Mouse (Mus musculus) liver, embryonic 12.5 days (tissue): ENCODE data around the gene Coa5. TPM values are rescaled to one million over a fixed set of nuclear protein-coding genes. Genes with fewer than 3 reads are reported as not detected.

Experiments used
- ATAC-seq: fragments of 200-750 bp; cut with Nextera tagmentation; 2 replicates; pipeline ENCODE4 v1.8.0; 2017; ENCODE audit warnings: moderate number of reproducible peaks, mild to moderate bottlenecking, moderate library complexity
- H3K27ac ChIP-seq: fragments of 300-500 bp; sonication (generic); 2 replicates; pipeline ENCODE4 v1.5.1; 2016; ENCODE audit warnings: mild to moderate bottlenecking
- H3K27me3 ChIP-seq: fragments of 300-500 bp; sonication (generic); replicated peaks from 2 replicates; pipeline ENCODE4 v1.6.1; 2016; ENCODE audit warnings: mild to moderate bottlenecking, moderate library complexity
- H3K36me3 ChIP-seq: fragments of 300-500 bp; sonication (generic); 2 replicates; pipeline ENCODE4 v1.6.1; 2016; ENCODE audit warnings: mild to moderate bottlenecking, moderate library complexity
- H3K4me1 ChIP-seq: fragments of 300-500 bp; sonication (generic); 2 replicates; pipeline ENCODE4 v1.6.1; 2016
- H3K4me2 ChIP-seq: fragments of 300-500 bp; sonication (generic); 2 replicates; pipeline ENCODE4 v1.6.1; 2016; ENCODE audit warnings: mild to moderate bottlenecking, moderate library complexity
- H3K4me3 ChIP-seq: fragments of 300-500 bp; sonication (generic); 2 replicates; pipeline ENCODE4 v1.5.1; 2016; ENCODE audit warnings: mild to moderate bottlenecking, moderate library complexity
- H3K9ac ChIP-seq: fragments of 300-500 bp; sonication (generic); 2 replicates; pipeline ENCODE4 v1.6.1; 2016; ENCODE audit warnings: mild to moderate bottlenecking, moderate library complexity
- H3K9me3 ChIP-seq: fragments of 300-500 bp; sonication (generic); replicated peaks from 2 replicates; pipeline ENCODE4 v1.6.1; 2016; ENCODE audit warnings: mild to moderate bottlenecking, moderate library complexity
- WGBS: fragments of 180-500 bp; shearing (Covaris S2); methylation state at CpG from one replicate; pipeline ENCODE4 v1.1.7; 2016; ENCODE audit not compliant: insufficient replicate concordance; 5-methylcytosine and 5-hydroxymethylcytosine counted together
- polyA plus RNA-seq: library from polyadenylated mRNA; unstranded; fragments of >200 nt; fragmentation: Nextera tagmentation; extraction: Ambion mirVana; gene quantifications from 2 replicates; pipeline ENCODE4 v1.2.1, GENCODE M21; 2016

The Coa5 gene
- polyA plus RNA-seq, 1 experiment from 2014 or later: 53.6 TPM

DNA sequence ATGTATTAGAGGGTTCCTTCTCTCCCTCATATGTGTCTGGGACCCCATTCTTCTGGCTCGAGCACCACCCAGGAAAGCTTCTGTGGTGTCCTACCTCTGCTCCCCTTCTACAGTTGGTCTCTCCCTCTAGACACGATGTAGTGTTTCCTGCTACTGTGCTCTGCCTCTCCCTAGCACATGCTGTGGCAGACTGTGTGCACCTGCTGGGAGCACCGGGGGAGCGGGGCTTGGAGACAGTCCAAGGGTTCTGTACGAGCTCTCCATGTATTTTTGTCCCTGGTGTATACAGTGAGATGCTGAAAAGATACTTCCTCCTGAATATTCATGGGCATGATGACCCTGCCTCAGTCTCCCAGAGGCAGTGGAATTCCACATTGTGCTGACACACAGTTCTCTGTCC is 36.7 kb downstream of the Coa5 start:
- Histone ChIP-seq H3K9me3 (no peaks in the 10 kb centered on the region), H3K27me3 (no peaks in the 10 kb centered on the region), H3K4me2 (no peak overlapping the region), H3K9ac (no peak overlapping the region), H3K27ac (no peak overlapping the region), H3K36me3 (no peaks in the 10 kb centered on the region), H3K4me3 (no peak overlapping the region), H3K4me1 (no peaks in the 10 kb centered on the region)
- WGBS: 64% methylated on average over 5 of the region's 5 CpGs
- no peak for ATAC-seq

DNA sequence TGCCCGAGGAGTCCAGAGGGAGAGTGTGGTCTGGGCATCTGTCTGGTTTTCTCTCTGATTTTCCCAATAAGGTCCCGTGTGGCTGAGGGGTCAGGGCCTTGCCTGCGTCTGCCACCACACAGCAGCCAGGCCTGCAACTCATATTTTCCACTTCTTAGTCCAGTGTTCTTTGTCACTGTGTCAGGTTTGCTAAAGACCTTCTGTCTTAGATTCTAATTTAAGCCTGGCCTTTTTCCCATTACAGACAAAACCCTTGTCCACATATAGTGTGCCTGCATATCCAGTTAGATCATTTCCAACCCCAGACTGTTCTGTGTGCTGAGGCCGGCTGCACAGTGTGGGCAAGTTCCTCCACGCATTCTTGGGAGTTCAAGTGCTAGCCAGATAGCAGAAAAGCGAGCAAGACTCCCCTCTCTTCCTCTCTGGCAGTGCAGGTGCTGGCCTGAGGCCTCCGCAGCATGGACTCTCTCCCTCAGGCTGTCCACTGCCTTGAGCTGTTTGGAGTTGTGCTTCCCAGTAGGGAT is 43.4 kb downstream of the Coa5 start:
- WGBS: 65% methylated on average over 7 of the region's 7 CpGs
- ATAC-seq: no peak

DNA sequence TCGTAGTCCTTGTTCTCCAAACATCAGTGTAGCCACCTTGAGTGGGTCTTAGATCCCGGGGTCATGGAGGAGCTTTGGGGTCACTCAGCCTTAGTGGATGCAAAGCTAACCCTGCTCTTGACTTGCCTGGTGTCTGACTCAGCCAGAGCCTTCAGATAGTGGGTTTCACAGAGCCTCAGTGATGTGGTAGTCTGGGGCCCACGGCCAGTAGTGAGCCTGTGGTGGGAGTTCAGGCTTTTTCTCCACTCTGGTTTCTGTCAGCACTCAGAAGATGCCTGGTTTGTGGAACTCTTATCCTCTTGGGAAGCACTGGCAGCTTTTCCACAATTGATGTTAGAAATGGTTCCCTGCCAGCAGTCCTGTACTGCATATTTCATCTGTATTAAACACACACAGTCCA is 45.6 kb downstream of the Coa5 start:
- peaks cover 6% of the 10 kb centered on the region; the same call in 1 of the 2 replicates for H3K36me3 ChIP-seq
- no peak for ATAC-seq
- no peaks in the 10 kb centered on the region for H3K9me3 ChIP-seq
- no peaks in the 10 kb centered on the region for H3K4me1 ChIP-seq
- no peak overlapping the region for H3K4me3 ChIP-seq
- 68% methylated on average over 3 of the region's 3 CpGs for WGBS
- H3K27me3 ChIP-seq: no peaks in the 10 kb centered on the region
- no peak overlapping the region for H3K4me2 ChIP-seq
- no peak overlapping the region for H3K27ac ChIP-seq
- no peak overlapping the region for H3K9ac ChIP-seq

More for the DNA sequence above, 43.4 kb downstream of the Coa5 start:
- Histone ChIP-seq H3K9me3 (no peaks in the 10 kb centered on the region), H3K4me3 (no peak overlapping the region), H3K9ac (no peak overlapping the region), H3K27ac (no peak overlapping the region), H3K36me3 (no peaks in the 10 kb centered on the region), H3K4me2 (no peak overlapping the region), H3K27me3 (no peaks in the 10 kb centered on the region), H3K4me1 (no peaks in the 10 kb centered on the region)

DNA sequence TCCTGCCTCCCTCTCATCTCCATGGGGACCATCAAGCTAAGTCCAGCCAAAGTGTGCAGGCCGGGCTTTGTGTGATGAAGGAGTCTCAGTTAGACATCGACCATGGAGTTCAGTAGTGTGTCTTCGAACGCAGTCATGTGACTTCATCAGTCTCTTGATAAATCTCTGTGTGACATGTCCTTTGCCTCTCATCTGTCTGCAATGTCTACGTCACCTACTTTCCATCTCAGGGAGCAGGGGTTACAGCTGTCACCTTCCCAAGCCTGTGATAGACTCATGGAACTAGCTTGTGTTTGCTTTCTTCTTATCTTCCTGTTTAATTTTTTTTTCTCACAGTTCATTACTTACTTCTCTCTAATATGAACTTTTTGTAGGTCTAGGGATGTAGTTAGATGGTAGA is 49.0 kb downstream of the Coa5 start:
- no peaks in the 10 kb centered on the region for H3K4me1 ChIP-seq
- no peak overlapping the region for H3K27ac ChIP-seq
- no peak overlapping the region for H3K4me3 ChIP-seq
- 82% methylated on average over 5 of the region's 5 CpGs for WGBS
- no peak for ATAC-seq
- no peak overlapping the region for H3K9ac ChIP-seq
- no peak overlapping the region for H3K4me2 ChIP-seq
- H3K27me3 ChIP-seq: no peaks in the 10 kb centered on the region
- no peaks in the 10 kb centered on the region for H3K9me3 ChIP-seq
- peaks cover 6% of the 10 kb centered on the region; the same call in 1 of the 2 replicates for H3K36me3 ChIP-seq

DNA sequence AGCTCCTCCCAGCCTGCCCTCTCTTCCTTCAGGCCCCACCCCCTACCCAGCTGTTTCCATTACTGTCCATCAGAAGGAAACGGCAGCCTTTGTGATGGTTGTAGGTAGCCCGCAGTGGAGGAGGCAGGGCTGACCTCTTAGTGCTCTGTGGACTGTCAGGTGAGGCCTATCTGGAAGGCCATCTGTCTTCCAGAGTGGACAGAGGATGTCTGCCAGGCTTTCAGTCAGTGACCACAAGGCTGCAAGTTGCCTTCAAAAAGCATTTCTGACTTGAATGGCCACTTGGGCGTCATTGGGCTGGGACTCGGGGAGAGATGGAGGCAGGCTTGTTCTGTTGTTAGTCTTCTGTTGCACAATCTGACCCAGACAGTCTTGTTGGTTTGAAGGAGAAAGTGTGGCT is 50.4 kb downstream of the Coa5 start:
- peaks cover 6% of the 10 kb centered on the region; the same call in 1 of the 2 replicates for H3K36me3 ChIP-seq
- H3K9me3 ChIP-seq: no peaks in the 10 kb centered on the region
- no peaks in the 10 kb centered on the region for H3K4me1 ChIP-seq
- H3K27ac ChIP-seq: no peak overlapping the region
- H3K27me3 ChIP-seq: no peaks in the 10 kb centered on the region
- no peak overlapping the region for H3K4me3 ChIP-seq
- WGBS: 51% methylated on average over 4 of the region's 4 CpGs
- no peak overlapping the region for H3K4me2 ChIP-seq
- ATAC-seq: no peak
- H3K9ac ChIP-seq: no peak overlapping the region

DNA sequence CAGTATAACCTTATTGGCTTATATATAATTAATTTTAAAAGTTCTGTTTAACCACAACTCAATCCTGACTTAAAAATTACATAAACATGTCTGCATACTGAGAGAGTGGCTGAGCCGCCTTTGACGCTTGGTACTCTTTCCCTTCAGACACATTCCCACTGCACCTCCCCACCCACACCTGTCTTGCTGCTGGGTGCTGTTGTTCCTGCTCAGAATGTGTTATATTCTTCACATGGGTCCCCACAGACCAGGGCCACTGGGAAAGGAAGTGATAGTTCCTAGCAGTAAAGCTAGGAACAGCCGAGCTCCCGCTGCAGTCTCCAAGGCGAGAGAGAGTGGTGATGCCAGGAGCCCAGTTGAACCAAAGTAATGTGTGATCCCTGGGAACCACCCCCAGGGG is 51.8 kb downstream of the Coa5 start:
- no peaks in the 10 kb centered on the region for H3K4me1 ChIP-seq
- 83% methylated on average over 5 of the region's 5 CpGs for WGBS
- no peak overlapping the region for H3K4me3 ChIP-seq
- H3K27ac ChIP-seq: no peak overlapping the region
- peaks cover 6% of the 10 kb centered on the region; the same call in 1 of the 2 replicates for H3K36me3 ChIP-seq
- H3K9ac ChIP-seq: no peak overlapping the region
- no peak overlapping the region for H3K4me2 ChIP-seq
- H3K27me3 ChIP-seq: no peaks in the 10 kb centered on the region
- ATAC-seq: no peak
- no peaks in the 10 kb centered on the region for H3K9me3 ChIP-seq

DNA sequence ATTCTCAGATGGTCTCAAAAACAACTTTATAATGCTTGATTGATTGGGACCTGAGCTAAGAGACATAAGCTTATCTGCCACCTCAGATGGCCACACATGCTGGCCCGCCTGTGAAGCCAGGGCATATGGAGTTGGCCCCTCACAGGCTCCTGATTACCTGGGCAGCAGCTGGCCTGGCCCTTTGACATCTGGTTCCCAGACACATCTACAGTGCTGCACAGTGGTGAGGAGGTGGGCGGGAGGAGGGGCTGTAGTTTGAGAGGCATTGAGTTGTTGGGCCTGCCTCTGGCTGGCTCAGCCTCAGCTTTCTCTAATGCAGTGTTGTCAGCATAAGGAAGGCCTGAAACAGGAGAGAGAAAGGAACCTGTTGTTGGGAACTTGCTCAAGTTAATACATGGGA is 53.2 kb downstream of the Coa5 start:
- 62% methylated on average over 2 of the region's 2 CpGs for WGBS
- Histone ChIP-seq H3K27me3 (no peaks in the 10 kb centered on the region), H3K27ac (no peak overlapping the region), H3K4me2 (no peak overlapping the region), H3K4me3 (no peak overlapping the region), H3K9ac (no peak overlapping the region), H3K9me3 (no peaks in the 10 kb centered on the region), H3K36me3 (peaks cover 6% of the 10 kb centered on the region; the same call in 1 of the 2 replicates), H3K4me1 (no peaks in the 10 kb centered on the region)
- no peak for ATAC-seq

DNA sequence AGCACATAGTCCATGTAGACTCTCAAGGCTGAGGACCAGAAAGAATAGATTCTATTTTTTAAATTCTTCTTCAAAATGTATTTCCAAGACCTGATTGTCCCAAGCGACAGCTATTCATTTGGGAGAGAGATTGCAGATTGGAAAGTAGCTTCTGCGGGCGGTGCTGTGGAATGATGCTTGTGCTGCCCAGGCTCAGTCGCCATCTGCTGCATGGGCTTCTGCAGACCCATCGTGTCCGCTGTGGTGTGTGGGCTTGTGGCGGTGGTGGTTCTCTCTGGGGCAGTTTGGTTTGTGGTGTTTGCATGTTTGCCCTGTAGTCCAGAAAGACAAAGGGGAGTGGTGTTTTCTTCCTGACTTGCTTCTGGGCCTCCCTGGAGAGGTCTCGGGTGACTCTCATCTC is 53.7 kb downstream of the Coa5 start:
- Histone ChIP-seq H3K4me3 (no peak overlapping the region), H3K9me3 (no peaks in the 10 kb centered on the region), H3K27me3 (no peaks in the 10 kb centered on the region), H3K4me2 (no peak overlapping the region), H3K36me3 (peaks cover 6% of the 10 kb centered on the region; the same call in 1 of the 2 replicates), H3K4me1 (no peaks in the 10 kb centered on the region), H3K27ac (no peak overlapping the region), H3K9ac (no peak overlapping the region)
- 79% methylated on average over 8 of the region's 8 CpGs for WGBS
- ATAC-seq: no peak

DNA sequence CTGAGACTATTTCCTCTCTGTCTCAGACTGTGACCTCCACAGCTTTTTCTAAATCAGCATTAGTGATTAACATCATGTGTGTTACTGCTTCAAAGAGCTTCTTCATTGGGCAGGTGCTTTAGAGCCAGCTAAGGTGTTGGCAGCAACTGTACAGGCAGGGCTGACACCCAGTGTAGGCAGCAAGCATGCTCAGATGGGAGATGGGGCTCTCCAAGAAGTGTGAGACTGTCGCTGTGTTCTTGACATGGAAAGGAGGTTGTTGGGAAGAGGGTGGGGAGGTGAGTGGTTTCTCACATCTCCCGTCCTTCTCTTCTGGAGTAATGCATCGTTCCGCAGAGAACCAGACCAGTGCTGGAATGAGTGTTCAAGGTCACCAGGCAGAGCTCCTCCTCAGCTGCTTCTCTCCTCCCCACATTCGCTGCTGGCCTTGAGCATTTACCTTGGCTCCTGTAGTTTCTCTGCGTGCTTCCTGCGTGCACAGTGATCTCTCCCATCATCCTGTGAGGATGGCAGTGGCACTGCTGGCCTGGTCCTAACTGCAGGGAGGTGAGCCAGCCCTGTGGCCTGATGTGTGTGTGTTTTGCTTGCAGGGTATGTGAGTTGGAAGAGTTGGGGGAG is 61.0 kb downstream of the Coa5 start:
- Histone ChIP-seq H3K4me3 (no peak overlapping the region), H3K27ac (no peak overlapping the region), H3K4me2 (no peak overlapping the region), H3K36me3 (peaks cover 12% of the 10 kb centered on the region), H3K4me1 (no peaks in the 10 kb centered on the region), H3K27me3 (no peaks in the 10 kb centered on the region), H3K9me3 (no peaks in the 10 kb centered on the region), H3K9ac (no peak overlapping the region)
- no peak for ATAC-seq
- WGBS: 74% methylated on average over 7 of the region's 7 CpGs

DNA sequence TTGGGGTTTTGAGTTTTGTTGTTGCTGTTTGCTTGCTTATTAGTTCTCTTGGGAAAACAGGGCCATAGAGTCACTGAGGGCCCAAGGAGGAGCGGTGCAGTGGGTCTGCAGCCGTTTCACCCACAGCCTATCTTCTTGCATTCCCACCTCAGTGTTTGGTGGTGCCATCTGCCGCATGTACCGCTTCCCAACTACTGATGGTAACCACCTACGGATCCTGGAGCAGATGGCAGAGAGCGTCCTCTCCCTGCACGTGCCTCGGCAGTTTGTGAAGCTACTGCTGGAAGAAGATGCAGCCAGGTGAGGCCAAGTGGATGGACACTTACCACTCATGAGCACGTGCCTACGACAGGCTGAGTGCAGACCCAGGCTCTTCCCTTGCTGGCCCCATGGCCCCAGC is 61.8 kb downstream of the Coa5 start:
- no peaks in the 10 kb centered on the region for H3K9me3 ChIP-seq
- H3K36me3 ChIP-seq: peaks cover 12% of the 10 kb centered on the region
- no peak overlapping the region for H3K4me2 ChIP-seq
- H3K9ac ChIP-seq: no peak overlapping the region
- no peak for ATAC-seq
- no peak overlapping the region for H3K27ac ChIP-seq
- no peaks in the 10 kb centered on the region for H3K4me1 ChIP-seq
- H3K27me3 ChIP-seq: no peaks in the 10 kb centered on the region
- H3K4me3 ChIP-seq: no peak overlapping the region
- WGBS: 81% methylated on average over 10 of the region's 10 CpGs

Other genes with a start within 250 kb of the Coa5 start
- not detected in 2 replicates for gene Cnga3, start 215.7 kb downstream of the Coa5 start, polyA plus RNA-seq
- 4.0 and 4.1 TPM in 2 replicates for gene Inpp4a, start 130.2 kb downstream of the Coa5 start, polyA plus RNA-seq
- gene Unc50, start within 50 bp of the Coa5 start, polyA plus RNA-seq: 86.4 and 87.2 TPM in 2 replicates
- gene Mgat4a, start 110.9 kb upstream of the Coa5 start, polyA plus RNA-seq: 1.3 and 2.1 TPM in 2 replicates